Mouse (Mus musculus): ENCODE data around the gene Klhdc3. TPM values are rescaled to one million over a fixed set of nuclear protein-coding genes. Genes with fewer than 3 reads are reported as not detected.
A peak's percentile ranks its signal among the peaks of the same experiment; 100 is the strongest.

Gene Klhdc3
- polyA plus RNA-seq, 1 experiment from 2014 or later = 148 TPM

GRCm38 (mm10) chr17:46711612-46712271, 31.0 kb upstream of the Klhdc3 start:
- peak; percentile 17 for DNase-seq (ENCODE audit: low spot score)
- Histone ChIP-seq H3K4me1 (peaks cover 22% of the 10 kb centered on the region), H3K36me3 (replicated peaks) (peaks cover 38% of the 10 kb centered on the region), H3K4me3 (peak overlapping the region; percentile 100), H3K27ac (replicated peaks) (peak overlapping the region; percentile 88), H3K9me3 (no peaks in the 10 kb centered on the region), H3K27me3 (replicated peaks; ENCODE audit: low read depth, poor library complexity, severe bottlenecking) (no peaks in the 10 kb centered on the region)
- WGBS = under 1% methylated on average over 76 of the region's 76 CpGs

GRCm38 (mm10) chr17:46710959-46711597, 30.4 kb upstream of the Klhdc3 start, which contains the start of gene Pex6:
Pex6 (plus strand) TSS chr17:46711463.
- H3K4me3 ChIP-seq = peak within 1 kb of the TSS; percentile 100
- peak; percentile 95 for DNase-seq (ENCODE audit: low spot score)
- H3K4me1 ChIP-seq = peaks cover 26% of the 10 kb centered on the region
- H3K27me3 ChIP-seq (replicated peaks; ENCODE audit: low read depth, poor library complexity, severe bottlenecking) = no peaks in the 10 kb centered on the region
- H3K9me3 ChIP-seq = no peaks in the 10 kb centered on the region
- H3K36me3 ChIP-seq (replicated peaks) = peaks cover 31% of the 10 kb centered on the region
- 8% methylated on average over 36 of the region's 36 CpGs for WGBS
- peak within 1 kb of the TSS; percentile 88 for H3K27ac ChIP-seq (replicated peaks)

GRCm38 (mm10) chr17:46706375-46707089, 25.8 kb upstream of the Klhdc3 start:
- Histone ChIP-seq H3K36me3 (replicated peaks) (peaks cover 8% of the 10 kb centered on the region), H3K9me3 (no peaks in the 10 kb centered on the region), H3K27me3 (replicated peaks; ENCODE audit: low read depth, poor library complexity, severe bottlenecking) (no peaks in the 10 kb centered on the region), H3K4me3 (peak overlapping the region; percentile 32), H3K27ac (replicated peaks) (no peak overlapping the region), H3K4me1 (peaks cover 46% of the 10 kb centered on the region)
- DNase-seq (ENCODE audit: low spot score) = no peak
- WGBS = 93% methylated on average over 14 of the region's 14 CpGs

- peak; percentile 97 for DNase-seq (ENCODE audit: low spot score)
- peak within 1 kb of the TSS; percentile 94 for H3K4me3 ChIP-seq
- peaks cover 22% of the 10 kb centered on the region for H3K36me3 ChIP-seq (replicated peaks)
- H3K27ac ChIP-seq (replicated peaks) = peak within 1 kb of the TSS; percentile 94
- no peaks in the 10 kb centered on the region for H3K27me3 ChIP-seq (replicated peaks; ENCODE audit: low read depth, poor library complexity, severe bottlenecking)
- 1% methylated on average over 48 of the region's 48 CpGs for WGBS
- no peaks in the 10 kb centered on the region for H3K9me3 ChIP-seq
- peaks cover 45% of the 10 kb centered on the region for H3K4me1 ChIP-seq
Measured at GRCm38 (mm10) chr17:46704887-46705835, 24.4 kb upstream of the Klhdc3 start, which contains the start of gene Ppp2r5d. Ppp2r5d (minus strand) TSS chr17:46705111.

GRCm38 (mm10) chr17:46703971-46704886, 23.5 kb upstream of the Klhdc3 start:
- H3K27ac ChIP-seq (replicated peaks) = peak overlapping the region; percentile 94
- H3K4me1 ChIP-seq = peaks cover 45% of the 10 kb centered on the region
- H3K9me3 ChIP-seq = no peaks in the 10 kb centered on the region
- DNase-seq (ENCODE audit: low spot score) = no peak
- H3K36me3 ChIP-seq (replicated peaks) = peaks cover 31% of the 10 kb centered on the region
- WGBS = 5% methylated on average over 41 of the region's 41 CpGs
- H3K4me3 ChIP-seq = peak overlapping the region; percentile 94
- no peaks in the 10 kb centered on the region for H3K27me3 ChIP-seq (replicated peaks; ENCODE audit: low read depth, poor library complexity, severe bottlenecking)

- H3K4me1 ChIP-seq = peaks cover 45% of the 10 kb centered on the region
- no peak for DNase-seq (ENCODE audit: low spot score)
- peak overlapping the region; percentile 94; the same call in 1 of the 2 replicates for H3K4me3 ChIP-seq
- H3K27me3 ChIP-seq (replicated peaks; ENCODE audit: low read depth, poor library complexity, severe bottlenecking) = no peaks in the 10 kb centered on the region
- no peaks in the 10 kb centered on the region for H3K9me3 ChIP-seq
- 93% methylated on average over 5 of the region's 5 CpGs for WGBS
- H3K27ac ChIP-seq (replicated peaks) = no peak overlapping the region
- H3K36me3 ChIP-seq (replicated peaks) = peaks cover 48% of the 10 kb centered on the region
Measured at GRCm38 (mm10) chr17:46702506-46702905, 21.8 kb upstream of the Klhdc3 start.

GRCm38 (mm10) chr17:46702100-46702499, 21.4 kb upstream of the Klhdc3 start:
- 89% methylated on average over 12 of the region's 12 CpGs for WGBS
- Histone ChIP-seq H3K9me3 (no peaks in the 10 kb centered on the region), H3K4me1 (peaks cover 45% of the 10 kb centered on the region), H3K27me3 (replicated peaks; ENCODE audit: low read depth, poor library complexity, severe bottlenecking) (no peaks in the 10 kb centered on the region), H3K27ac (replicated peaks) (no peak overlapping the region), H3K36me3 (replicated peaks) (peaks cover 52% of the 10 kb centered on the region), H3K4me3 (no peak overlapping the region; the same call in 1 of the 2 replicates)
- DNase-seq (ENCODE audit: low spot score) = no peak

GRCm38 (mm10) chr17:46701489-46701888, 20.8 kb upstream of the Klhdc3 start:
- no peak for DNase-seq (ENCODE audit: low spot score)
- H3K4me3 ChIP-seq = no peak overlapping the region
- WGBS = 86% methylated on average over 12 of the region's 12 CpGs
- H3K27me3 ChIP-seq (replicated peaks; ENCODE audit: low read depth, poor library complexity, severe bottlenecking) = no peaks in the 10 kb centered on the region
- H3K9me3 ChIP-seq = no peaks in the 10 kb centered on the region
- peaks cover 58% of the 10 kb centered on the region for H3K36me3 ChIP-seq (replicated peaks)
- peaks cover 43% of the 10 kb centered on the region for H3K4me1 ChIP-seq
- H3K27ac ChIP-seq (replicated peaks) = no peak overlapping the region

GRCm38 (mm10) chr17:46699912-46700311, 19.2 kb upstream of the Klhdc3 start:
- no peaks in the 10 kb centered on the region for H3K9me3 ChIP-seq
- H3K4me1 ChIP-seq = peaks cover 30% of the 10 kb centered on the region
- no peaks in the 10 kb centered on the region for H3K27me3 ChIP-seq (replicated peaks; ENCODE audit: low read depth, poor library complexity, severe bottlenecking)
- H3K4me3 ChIP-seq = no peak overlapping the region
- WGBS = 89% methylated on average over 3 of the region's 3 CpGs
- H3K27ac ChIP-seq (replicated peaks) = no peak overlapping the region
- DNase-seq (ENCODE audit: low spot score) = no peak
- H3K36me3 ChIP-seq (replicated peaks) = peaks cover 72% of the 10 kb centered on the region

GRCm38 (mm10) chr17:46699245-46699644, 18.5 kb upstream of the Klhdc3 start:
- no peak overlapping the region for H3K27ac ChIP-seq (replicated peaks)
- no peaks in the 10 kb centered on the region for H3K27me3 ChIP-seq (replicated peaks; ENCODE audit: low read depth, poor library complexity, severe bottlenecking)
- DNase-seq (ENCODE audit: low spot score) = no peak
- H3K4me1 ChIP-seq = peaks cover 29% of the 10 kb centered on the region
- no peaks in the 10 kb centered on the region for H3K9me3 ChIP-seq
- H3K36me3 ChIP-seq (replicated peaks) = peaks cover 73% of the 10 kb centered on the region
- 88% methylated on average over 5 of the region's 5 CpGs for WGBS
- no peak overlapping the region for H3K4me3 ChIP-seq

- H3K27me3 ChIP-seq (replicated peaks; ENCODE audit: low read depth, poor library complexity, severe bottlenecking) = no peaks in the 10 kb centered on the region
- no peak overlapping the region for H3K27ac ChIP-seq (replicated peaks)
- no peak for DNase-seq (ENCODE audit: low spot score)
- H3K9me3 ChIP-seq = no peaks in the 10 kb centered on the region
- peaks cover 22% of the 10 kb centered on the region for H3K4me1 ChIP-seq
- 90% methylated on average over 6 of the region's 6 CpGs for WGBS
- H3K4me3 ChIP-seq = no peak overlapping the region
- peaks cover 78% of the 10 kb centered on the region for H3K36me3 ChIP-seq (replicated peaks)
Measured at GRCm38 (mm10) chr17:46698515-46698914, 17.8 kb upstream of the Klhdc3 start.

Measured in embryonic facial prominence, embryonic 10.5 days (tissue).